Mouse (Mus musculus): ENCODE results near the gene Klhdc8a. TPM values are rescaled to one million over a fixed set of nuclear protein-coding genes. Genes with fewer than 3 reads are reported as not detected.
A peak's percentile ranks its signal among the peaks of the same experiment; 100 is the strongest.

Klhdc8a gene
- 0.33 and 0.68 TPM in 2 replicates for polyA plus RNA-seq (2015; fragmentation: Nextera tagmentation; extraction: Ambion mirVana)

DNA sequence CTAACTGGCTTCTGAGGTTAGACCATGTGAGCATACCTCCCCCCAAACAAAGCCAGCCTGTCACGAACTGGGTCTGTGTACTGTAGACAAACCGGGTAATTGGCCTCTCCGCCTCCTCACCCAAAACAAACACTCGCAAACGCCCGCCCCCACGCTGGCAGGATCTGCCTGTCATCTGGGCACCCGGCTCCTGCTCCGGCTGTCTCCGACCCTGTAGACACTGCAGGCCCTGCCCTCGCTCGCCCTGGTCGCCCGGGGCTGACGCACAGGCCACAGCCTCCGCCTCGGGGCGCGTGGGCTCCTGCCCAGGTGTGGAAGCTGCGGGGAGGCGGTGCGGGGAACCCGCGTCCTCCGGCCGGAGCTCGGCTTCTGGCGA is at the start of gene Klhdc8a:
Gene Klhdc8a (plus strand): TSS at position 202 of the 376 bp plus-strand sequence.
- 4% methylated on average over 28 of the region's 28 CpGs for WGBS
- peak within 1 kb of the TSS; percentile 100 for H3K4me2 ChIP-seq
- H3K27me3 ChIP-seq, result peaks cover 59% of the 10 kb centered on the region
- H3K4me3 ChIP-seq, result peak within 1 kb of the TSS; percentile 64
- no peaks in the 10 kb centered on the region for H3K9me3 ChIP-seq (replicated peaks)
- peaks cover 20% of the 10 kb centered on the region for H3K4me1 ChIP-seq (replicated peaks)
- H3K9ac ChIP-seq, result peak within 1 kb of the TSS; percentile 65
- peak; percentile 17; the same call in 1 of the 2 replicates for ATAC-seq (replicated peaks; ENCODE audit: insufficient number of reproducible peaks, insufficient read depth, low FRiP score, low read depth)
- H3K36me3 ChIP-seq, result no peaks in the 10 kb centered on the region
- no peak within 1 kb of the TSS for H3K27ac ChIP-seq

DNA sequence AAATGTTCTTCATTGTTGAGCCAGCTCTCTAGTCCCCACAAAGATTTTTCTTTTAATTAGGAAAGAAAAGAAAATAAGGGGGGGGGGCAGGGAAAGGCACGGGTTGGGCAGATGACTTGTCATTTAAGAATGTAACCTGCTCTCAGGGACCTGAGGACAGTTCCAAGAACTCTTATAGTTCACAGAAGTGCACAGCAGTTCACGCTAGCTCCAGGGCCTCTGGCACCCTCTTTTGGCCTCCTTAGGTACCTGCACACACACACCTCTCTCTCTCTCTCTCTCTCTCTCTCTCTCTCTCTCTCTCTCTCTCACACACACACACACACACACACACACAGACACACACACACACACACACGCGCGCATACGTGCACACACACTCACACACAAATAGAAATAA is 44.0 kb upstream of the Klhdc8a start:
- ATAC-seq (replicated peaks; ENCODE audit: insufficient number of reproducible peaks, insufficient read depth, low FRiP score, low read depth), result no peak
- Histone ChIP-seq H3K9me3 (replicated peaks) (no peaks in the 10 kb centered on the region; the same call in 1 of the 2 replicates), H3K4me1 (replicated peaks) (no peaks in the 10 kb centered on the region), H3K27me3 (no peaks in the 10 kb centered on the region), H3K4me2 (no peak overlapping the region), H3K9ac (no peak overlapping the region), H3K4me3 (no peak overlapping the region), H3K27ac (no peak overlapping the region), H3K36me3 (no peaks in the 10 kb centered on the region)
- WGBS, result 76% methylated on average over 6 of the region's 6 CpGs

DNA sequence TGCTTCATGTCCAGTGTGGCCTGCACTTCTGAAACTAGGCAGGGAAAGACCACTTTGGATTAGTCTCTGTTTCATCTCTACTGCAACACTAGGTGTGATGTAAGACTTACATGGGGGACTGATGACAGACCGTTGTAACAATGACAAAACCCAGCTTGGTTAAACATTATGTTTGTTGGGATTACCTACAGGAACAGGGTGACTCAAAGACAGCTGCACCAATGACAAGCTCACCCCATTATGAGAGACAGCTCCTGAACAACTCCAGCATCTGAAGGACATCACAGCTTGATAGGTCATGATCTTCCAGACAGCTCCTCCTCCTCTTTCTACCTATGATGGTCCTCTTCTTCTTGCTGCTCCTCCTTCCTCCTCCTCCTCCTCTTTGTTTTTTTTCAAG is 38.1 kb upstream of the Klhdc8a start:
- 76% methylated on average over 1 of the region's 1 CpGs for WGBS
- Histone ChIP-seq H3K4me3 (no peak overlapping the region), H3K27me3 (no peaks in the 10 kb centered on the region), H3K4me2 (no peak overlapping the region), H3K9ac (no peak overlapping the region), H3K27ac (no peak overlapping the region), H3K9me3 (replicated peaks) (no peaks in the 10 kb centered on the region; the same call in 1 of the 2 replicates), H3K4me1 (replicated peaks) (no peaks in the 10 kb centered on the region), H3K36me3 (no peaks in the 10 kb centered on the region)
- ATAC-seq (replicated peaks; ENCODE audit: insufficient number of reproducible peaks, insufficient read depth, low FRiP score, low read depth), result no peak

DNA sequence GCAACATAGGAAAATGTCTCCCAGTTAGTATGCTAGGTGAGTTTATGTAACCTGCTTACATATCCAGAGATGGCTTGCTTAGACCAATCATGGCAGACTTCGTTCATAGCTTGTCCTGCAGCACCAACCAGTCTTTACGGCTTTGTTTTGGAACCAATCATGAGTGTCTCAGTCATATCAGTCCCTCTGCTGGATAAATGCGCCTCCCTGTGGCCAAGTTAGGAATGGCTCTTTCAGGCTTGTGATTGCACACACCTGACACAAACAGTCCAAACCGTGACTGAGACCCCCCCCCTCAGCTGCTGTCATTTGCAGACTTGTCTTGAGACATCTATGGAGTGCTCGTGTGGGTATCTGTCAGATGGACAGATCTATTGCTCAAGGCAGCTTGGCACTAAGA is 37.4 kb upstream of the Klhdc8a start:
- WGBS, result 63% methylated on average over 5 of the region's 5 CpGs
- no peaks in the 10 kb centered on the region; the same call in 1 of the 2 replicates for H3K9me3 ChIP-seq (replicated peaks)
- no peak for ATAC-seq (replicated peaks; ENCODE audit: insufficient number of reproducible peaks, insufficient read depth, low FRiP score, low read depth)
- no peak overlapping the region for H3K9ac ChIP-seq
- H3K4me1 ChIP-seq (replicated peaks), result no peaks in the 10 kb centered on the region
- no peak overlapping the region for H3K4me3 ChIP-seq
- no peak overlapping the region for H3K4me2 ChIP-seq
- no peaks in the 10 kb centered on the region for H3K27me3 ChIP-seq
- H3K36me3 ChIP-seq, result no peaks in the 10 kb centered on the region
- H3K27ac ChIP-seq, result no peak overlapping the region

DNA sequence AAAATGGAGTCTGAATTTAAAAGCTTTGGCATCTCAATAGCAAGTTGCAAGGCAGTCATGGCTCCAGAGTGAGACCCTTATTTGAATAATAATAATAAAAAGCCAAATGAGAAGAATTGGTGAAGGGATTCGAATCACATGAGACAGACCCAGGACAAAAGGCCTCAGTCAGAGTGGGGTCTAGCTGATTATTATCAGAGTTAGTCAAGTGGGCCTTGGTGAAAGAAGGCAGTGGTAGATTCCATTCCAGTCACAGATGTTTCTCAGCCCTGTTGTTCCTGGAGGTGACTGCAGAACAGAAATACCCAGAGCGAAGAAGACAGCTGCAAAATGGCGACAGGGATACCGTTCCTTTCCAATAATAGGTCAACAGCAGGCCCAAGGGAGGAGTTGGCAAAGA is 34.8 kb upstream of the Klhdc8a start:
- H3K27me3 ChIP-seq, result no peaks in the 10 kb centered on the region
- no peak overlapping the region for H3K27ac ChIP-seq
- no peak overlapping the region for H3K4me3 ChIP-seq
- H3K36me3 ChIP-seq, result no peaks in the 10 kb centered on the region
- no peak overlapping the region for H3K4me2 ChIP-seq
- ATAC-seq (replicated peaks; ENCODE audit: insufficient number of reproducible peaks, insufficient read depth, low FRiP score, low read depth), result no peak
- no peak overlapping the region for H3K9ac ChIP-seq
- H3K9me3 ChIP-seq (replicated peaks), result no peaks in the 10 kb centered on the region; the same call in 1 of the 2 replicates
- peaks cover 11% of the 10 kb centered on the region; the same call in 1 of the 2 replicates for H3K4me1 ChIP-seq (replicated peaks)
- WGBS, result 86% methylated on average over 4 of the region's 4 CpGs

DNA sequence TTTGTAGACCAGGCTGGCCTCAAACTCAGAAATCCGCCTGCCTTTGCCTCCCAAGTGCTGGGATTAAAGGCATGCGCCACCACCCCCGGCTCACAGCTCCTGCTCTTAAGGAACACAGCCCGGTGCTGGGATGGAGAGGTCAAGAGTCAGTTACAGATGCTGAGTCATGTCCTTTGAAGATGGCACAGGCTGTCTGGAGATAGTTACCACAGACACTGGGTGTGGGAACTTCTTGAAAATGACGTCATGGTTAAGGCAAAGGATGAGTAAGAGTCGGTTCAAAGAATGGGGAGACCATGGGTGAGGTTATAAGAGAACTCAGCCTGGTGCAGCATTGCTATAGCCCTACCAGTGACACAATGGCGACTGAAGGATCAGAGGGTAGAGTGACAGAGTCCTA is 33.8 kb upstream of the Klhdc8a start:
- Histone ChIP-seq H3K9ac (no peak overlapping the region), H3K4me3 (no peak overlapping the region), H3K27ac (no peak overlapping the region), H3K4me1 (replicated peaks) (peaks cover 13% of the 10 kb centered on the region; the same call in 1 of the 2 replicates), H3K36me3 (no peaks in the 10 kb centered on the region), H3K27me3 (no peaks in the 10 kb centered on the region), H3K4me2 (no peak overlapping the region), H3K9me3 (replicated peaks) (no peaks in the 10 kb centered on the region)
- 53% methylated on average over 7 of the region's 7 CpGs for WGBS
- no peak for ATAC-seq (replicated peaks; ENCODE audit: insufficient number of reproducible peaks, insufficient read depth, low FRiP score, low read depth)

DNA sequence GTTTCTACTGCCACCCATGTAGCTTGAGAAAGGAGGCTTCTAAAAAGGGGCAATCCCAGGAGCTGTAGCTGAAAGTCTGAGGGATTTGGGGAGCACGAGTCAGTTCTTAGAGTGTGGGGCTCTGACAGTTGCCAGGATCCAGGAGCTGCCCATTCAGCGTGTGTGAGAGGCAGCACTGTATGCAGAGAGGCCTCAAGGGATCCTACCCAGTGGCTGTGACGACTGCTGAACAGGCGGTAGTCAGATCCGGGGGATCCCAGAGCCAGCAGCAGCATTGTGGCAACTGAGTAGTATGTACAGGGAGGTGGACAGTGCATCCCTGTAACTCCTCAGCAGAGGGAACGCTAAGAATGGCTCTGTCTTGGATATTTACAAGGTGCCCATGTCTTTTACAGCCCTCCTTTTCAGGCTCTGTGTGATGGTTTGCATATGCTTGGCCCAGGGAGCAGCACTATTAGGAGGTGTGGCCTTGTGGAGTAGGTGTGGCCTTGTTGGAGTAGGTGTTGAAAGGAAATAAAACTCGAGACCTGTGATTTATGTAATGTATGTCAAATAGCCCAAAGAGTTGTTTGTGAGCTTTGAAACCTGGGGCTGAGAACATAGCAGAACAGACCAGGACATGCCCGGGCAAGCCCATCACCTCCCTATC is 33.1 kb upstream of the Klhdc8a start:
- Histone ChIP-seq H3K9me3 (replicated peaks) (no peaks in the 10 kb centered on the region), H3K9ac (no peak overlapping the region), H3K4me1 (replicated peaks) (peaks cover 13% of the 10 kb centered on the region; the same call in 1 of the 2 replicates), H3K4me3 (no peak overlapping the region), H3K27ac (no peak overlapping the region), H3K36me3 (no peaks in the 10 kb centered on the region), H3K4me2 (no peak overlapping the region), H3K27me3 (no peaks in the 10 kb centered on the region)
- no peak for ATAC-seq (replicated peaks; ENCODE audit: insufficient number of reproducible peaks, insufficient read depth, low FRiP score, low read depth)
- 67% methylated on average over 8 of the region's 8 CpGs for WGBS

DNA sequence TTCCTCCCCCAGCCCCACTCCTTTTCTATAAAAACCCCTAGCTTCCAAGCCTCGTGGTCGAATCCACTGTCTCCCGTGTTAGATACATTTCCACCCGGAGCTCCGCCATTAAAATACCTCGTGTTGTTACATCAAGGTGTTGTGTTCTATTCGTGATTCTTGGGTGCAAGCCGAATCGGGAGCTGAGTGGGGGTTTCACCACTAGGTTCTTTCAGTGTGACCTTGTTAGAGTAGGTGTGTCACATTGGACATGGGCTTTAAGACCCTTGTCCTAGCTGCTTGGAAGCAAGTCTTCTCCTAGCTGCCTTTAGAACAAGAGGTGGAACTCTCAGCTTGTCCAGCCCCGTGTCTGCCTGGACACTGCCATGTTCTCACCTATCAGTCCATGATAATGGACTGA is 32.5 kb upstream of the Klhdc8a start:
- Histone ChIP-seq H3K27ac (no peak overlapping the region), H3K4me3 (no peak overlapping the region), H3K36me3 (no peaks in the 10 kb centered on the region), H3K9me3 (replicated peaks) (no peaks in the 10 kb centered on the region), H3K9ac (no peak overlapping the region), H3K27me3 (no peaks in the 10 kb centered on the region), H3K4me2 (no peak overlapping the region), H3K4me1 (replicated peaks) (peaks cover 13% of the 10 kb centered on the region; the same call in 1 of the 2 replicates)
- 88% methylated on average over 10 of the region's 10 CpGs for WGBS
- ATAC-seq (replicated peaks; ENCODE audit: insufficient number of reproducible peaks, insufficient read depth, low FRiP score, low read depth), result no peak

DNA sequence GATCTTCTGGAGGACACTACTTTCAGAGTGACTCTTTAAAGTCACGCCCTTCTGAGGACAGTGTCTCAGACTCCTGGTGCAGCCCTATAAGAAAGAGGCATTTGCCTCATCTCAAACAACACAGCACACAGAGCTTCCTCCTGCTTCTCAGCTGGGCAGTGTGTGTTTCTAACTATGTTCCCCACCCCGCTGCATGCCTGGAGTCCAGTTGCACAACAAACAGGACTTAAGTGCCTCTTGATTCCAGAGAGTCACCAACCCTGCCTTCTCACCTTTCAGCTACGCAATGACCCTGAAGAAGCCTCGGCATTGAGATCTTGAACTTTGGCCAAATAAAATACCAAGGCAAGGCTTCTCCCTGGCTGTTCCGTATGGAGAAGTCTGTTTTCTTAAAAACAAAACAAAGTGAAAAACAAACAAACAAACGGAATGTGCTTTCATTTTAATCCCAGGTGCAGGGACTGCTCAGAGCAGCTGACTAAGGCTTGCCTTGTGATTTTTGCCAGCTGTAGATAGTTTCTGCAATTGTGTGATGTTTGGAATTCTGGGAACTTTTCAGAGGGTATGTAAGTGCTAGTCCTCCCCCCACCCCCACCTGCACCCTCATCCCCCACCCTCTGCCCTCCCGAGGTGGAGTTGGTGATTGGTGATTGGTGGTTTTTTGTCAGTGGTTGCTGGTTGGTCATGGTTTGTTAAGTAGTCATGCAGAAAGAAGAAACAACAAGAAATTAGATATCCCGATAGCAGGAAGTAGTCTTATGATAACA is 31.5 kb upstream of the Klhdc8a start:
- WGBS, result 30% methylated on average over 8 of the region's 8 CpGs
- H3K27me3 ChIP-seq, result no peaks in the 10 kb centered on the region
- H3K9me3 ChIP-seq (replicated peaks), result no peaks in the 10 kb centered on the region
- H3K9ac ChIP-seq, result no peak overlapping the region
- no peaks in the 10 kb centered on the region for H3K36me3 ChIP-seq
- no peak overlapping the region for H3K4me3 ChIP-seq
- peak overlapping the region; percentile 25; the same call in 1 of the 2 replicates for H3K27ac ChIP-seq
- peaks cover 13% of the 10 kb centered on the region; the same call in 1 of the 2 replicates for H3K4me1 ChIP-seq (replicated peaks)
- H3K4me2 ChIP-seq, result 0 out of 2 replicates have a peak overlapping the region, but pooled peaks have one; percentile 6
- ATAC-seq (replicated peaks; ENCODE audit: insufficient number of reproducible peaks, insufficient read depth, low FRiP score, low read depth), result no peak

DNA sequence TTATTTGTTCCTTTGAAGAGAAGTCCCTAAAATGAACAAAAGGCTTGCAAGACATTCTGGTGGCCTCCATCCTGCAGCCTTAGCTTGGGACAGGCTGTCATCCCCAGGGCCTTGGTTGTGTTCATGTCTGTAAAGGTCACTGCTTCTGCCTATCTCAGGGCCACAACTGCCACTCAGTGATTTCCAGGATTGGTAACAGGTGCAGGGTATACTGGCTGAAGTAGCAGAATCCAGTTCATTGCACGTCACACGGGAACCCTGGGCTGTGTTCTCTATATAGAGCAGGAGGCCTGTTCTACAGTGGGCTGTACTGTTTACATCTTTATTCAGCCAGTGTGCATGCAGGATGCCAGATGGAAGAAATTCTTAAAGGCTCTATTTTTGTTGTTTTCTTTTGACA is 30.5 kb upstream of the Klhdc8a start:
- H3K4me2 ChIP-seq, result no peak overlapping the region
- no peaks in the 10 kb centered on the region for H3K27me3 ChIP-seq
- peaks cover 13% of the 10 kb centered on the region; the same call in 1 of the 2 replicates for H3K4me1 ChIP-seq (replicated peaks)
- no peaks in the 10 kb centered on the region for H3K9me3 ChIP-seq (replicated peaks)
- H3K9ac ChIP-seq, result no peak overlapping the region
- H3K36me3 ChIP-seq, result no peaks in the 10 kb centered on the region
- no peak for ATAC-seq (replicated peaks; ENCODE audit: insufficient number of reproducible peaks, insufficient read depth, low FRiP score, low read depth)
- no peak overlapping the region for H3K27ac ChIP-seq
- WGBS, result 58% methylated on average over 2 of the region's 2 CpGs
- H3K4me3 ChIP-seq, result no peak overlapping the region

DNA sequence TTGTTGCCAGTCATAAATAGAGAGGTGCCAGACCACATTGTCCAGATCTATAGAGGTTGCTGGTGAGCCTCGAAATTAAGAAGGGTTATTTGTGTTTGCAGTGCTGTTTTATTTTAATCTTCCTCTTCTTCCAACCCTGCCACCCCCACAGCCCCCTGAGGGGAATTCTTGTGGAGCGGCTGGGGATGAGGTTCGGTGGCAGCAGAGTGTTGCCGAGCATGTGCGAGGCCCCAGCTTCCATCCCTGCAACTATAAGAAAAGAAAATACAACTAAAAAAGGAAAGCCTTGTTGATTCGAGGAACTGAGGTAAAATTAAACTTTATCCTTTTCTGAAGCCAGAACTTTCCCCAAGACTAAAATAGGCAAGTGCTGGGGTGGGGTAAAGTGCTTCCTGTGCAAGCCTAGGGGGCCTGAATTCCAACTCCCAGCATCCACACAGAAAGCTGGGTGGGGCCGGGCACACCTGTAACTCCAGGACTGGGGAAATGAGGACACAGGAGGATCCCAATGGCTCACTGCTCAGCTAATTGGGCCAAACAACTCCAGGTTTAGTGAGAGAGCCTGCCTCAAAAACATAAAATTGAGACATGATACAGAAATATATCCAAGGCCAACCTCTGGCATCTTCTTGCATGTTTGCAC is 29.9 kb upstream of the Klhdc8a start:
- Histone ChIP-seq H3K4me3 (no peak overlapping the region), H3K4me2 (no peak overlapping the region), H3K9ac (no peak overlapping the region), H3K36me3 (no peaks in the 10 kb centered on the region), H3K27ac (no peak overlapping the region), H3K4me1 (replicated peaks) (peaks cover 13% of the 10 kb centered on the region; the same call in 1 of the 2 replicates), H3K9me3 (replicated peaks) (no peaks in the 10 kb centered on the region), H3K27me3 (no peaks in the 10 kb centered on the region)
- no peak for ATAC-seq (replicated peaks; ENCODE audit: insufficient number of reproducible peaks, insufficient read depth, low FRiP score, low read depth)
- 66% methylated on average over 7 of the region's 7 CpGs for WGBS

Measured in heart, embryonic 15.5 days (tissue).